Mouse (Mus musculus) right cerebral cortex, postnatal 36 days (tissue): Measurements from ENCODE around the gene Rnf207.

Experiments
- DNase-seq, 2 experiments: peaks; one replicate each; pipeline ENCODE4 v3.0.0; 2022; ENCODE audit warnings: low spot score in 2 of 2, mixed read lengths in 1 of 2

The Rnf207 gene

DNA sequence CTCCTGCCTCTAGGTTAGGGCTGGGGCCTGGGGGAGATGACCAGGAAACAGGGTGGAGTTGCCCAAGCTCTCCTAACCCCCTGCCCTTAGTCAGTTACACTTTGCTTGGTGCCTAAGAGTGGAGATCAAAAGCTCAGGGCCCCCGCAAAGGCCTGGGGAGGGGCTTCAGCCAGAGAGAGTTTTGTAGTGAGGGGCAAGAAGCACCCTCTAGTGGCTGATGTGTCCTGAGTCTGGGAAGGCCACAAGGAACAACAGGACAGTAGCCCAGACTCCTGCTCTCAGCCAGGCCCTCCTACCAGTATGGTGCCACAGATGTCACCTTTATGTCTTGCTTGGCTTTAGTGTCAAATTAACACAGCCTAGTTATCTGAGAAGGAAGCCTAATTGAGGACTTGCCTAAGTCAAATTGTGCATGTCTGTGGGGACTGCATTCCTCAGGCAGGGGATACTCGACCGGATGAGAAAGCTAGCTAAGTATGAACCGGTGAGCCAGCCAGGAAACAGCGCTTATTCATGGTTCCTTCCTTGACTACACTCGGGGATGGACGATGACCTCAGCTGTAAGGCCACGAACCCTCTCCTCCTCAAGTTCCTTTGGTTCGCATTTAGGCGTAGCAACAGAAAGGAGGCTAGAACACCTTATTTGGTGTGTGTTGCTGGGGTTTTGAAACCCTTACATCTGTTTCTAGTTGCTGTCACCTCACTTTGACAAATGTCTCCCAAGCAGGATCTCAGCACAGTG is 24.4 kb downstream of the Rnf207 start:
- no peak for DNase-seq

DNA sequence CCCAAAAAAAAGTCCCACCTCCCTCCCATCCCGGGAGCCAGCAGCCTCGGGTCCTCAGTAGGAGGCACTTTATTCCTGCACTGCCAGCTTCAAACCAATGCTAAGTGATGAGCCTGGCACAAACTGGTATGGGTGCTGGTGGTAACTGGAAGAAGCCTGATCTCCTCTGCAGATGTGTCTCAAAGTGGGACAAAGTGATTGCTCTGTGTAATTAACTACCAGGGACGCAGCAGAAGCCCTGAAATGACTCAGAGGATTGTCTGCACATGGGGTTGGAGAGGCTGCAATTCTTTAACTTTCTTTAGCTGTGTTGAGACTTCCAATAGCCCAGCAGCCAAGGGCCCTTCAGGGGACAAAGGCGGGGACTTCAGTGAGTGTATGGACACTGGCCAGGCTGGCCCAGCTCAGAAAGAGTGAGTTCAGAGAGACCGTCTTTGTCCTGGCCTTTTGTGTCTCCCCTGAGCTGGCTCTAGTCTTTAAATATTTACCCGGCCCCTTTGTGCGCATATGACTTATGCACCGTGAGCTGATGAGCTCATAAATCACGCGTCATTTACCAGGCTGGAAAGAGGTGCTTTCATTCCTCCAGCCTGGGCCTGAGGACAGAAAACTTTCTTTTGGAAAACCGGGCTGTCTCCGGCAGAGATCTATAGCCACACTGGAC is 26.6 kb downstream of the Rnf207 start:
- DNase-seq: no peak

DNA sequence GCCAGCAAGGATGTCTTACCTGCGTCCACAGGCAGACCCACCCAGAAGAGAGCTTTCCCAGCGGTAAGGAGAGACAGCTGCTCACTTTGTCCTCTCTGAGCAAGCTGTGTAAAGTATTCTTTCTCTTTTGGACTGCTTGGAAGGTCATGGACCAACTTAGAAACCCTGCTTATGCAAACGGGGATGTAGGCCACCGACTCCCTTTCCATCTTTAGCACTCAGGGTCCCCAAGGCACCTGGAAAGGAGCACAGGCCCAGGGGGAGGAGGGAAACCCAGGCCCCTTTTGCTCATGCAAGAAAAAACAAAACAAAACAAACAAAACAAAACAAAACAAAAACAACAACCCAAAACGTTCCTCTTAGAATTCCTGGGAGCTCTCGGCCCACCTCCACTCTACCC is 27.2 kb downstream of the Rnf207 start, which contains the start of gene Hes3:
TSS of gene Hes3 (minus strand) at position 101 of the 400 bp plus-strand sequence.
- no peak for DNase-seq

DNA sequence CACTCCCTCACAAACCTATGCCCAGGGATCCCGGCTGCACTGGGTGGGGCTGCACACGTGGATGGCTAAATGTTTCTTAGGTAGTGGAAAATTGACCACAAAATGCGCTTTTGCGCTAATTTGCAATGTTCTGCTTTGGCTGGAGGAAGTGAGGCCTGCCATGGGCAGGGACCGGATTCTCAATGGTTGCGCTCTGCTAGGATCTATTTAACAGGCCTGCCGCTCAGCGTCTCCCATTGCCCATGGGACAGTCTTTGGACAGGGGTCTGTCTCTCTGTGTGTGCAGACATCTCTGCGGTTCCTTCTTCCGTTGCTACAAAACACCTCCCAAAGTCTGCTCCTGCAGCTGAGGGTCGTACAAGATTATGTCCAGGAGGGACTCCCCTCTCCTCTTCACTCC is 27.8 kb downstream of the Rnf207 start:
- DNase-seq: no peak

DNA sequence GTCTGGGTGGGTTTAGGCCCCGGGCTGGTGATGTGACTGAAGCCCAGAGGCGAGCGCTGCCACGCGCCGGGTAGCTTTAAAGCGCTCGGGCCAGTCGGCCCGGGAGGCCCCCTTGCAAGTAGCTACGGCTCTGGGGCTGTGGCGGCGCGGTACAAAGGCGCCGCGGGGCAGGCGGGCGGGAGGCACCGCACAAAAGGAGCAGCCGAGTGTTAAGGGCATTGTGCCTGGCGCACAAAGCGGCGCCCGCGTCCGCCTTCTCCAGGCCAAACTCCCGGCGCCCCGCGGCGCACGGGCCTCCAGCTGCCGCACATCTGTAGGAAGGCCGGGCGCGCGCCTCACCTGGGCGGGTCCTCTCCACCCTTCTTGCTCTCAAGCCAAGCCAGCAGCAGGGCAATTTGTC is 28.4 kb downstream of the Rnf207 start:
- DNase-seq: no peak

DNA sequence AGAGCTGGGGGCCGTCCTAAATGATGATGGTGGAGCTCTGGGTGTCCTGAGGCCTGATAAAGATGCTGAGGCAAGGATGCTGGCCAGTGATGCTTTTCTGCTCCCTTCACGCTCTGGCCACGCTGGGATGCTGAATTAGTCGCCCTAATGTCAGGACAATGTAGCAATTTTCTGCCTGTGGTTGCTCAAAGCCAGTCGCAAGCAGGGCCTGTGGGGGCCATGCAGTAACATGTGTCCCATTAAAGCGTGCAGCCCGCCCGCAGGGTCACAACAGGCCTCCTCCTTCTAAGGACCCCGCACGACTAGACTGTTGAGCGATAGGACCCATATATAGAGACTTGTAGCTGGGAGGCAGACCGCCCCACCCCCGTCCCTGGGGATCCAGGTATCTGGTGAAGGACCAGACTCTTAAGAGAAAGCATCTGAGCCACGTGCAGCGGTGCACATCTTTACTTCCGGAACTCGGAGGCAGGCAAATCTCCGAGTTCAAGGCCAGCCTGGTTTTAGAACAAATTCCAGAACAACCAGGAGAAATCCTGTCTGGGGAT is 30.3 kb downstream of the Rnf207 start:
- DNase-seq: no peak

DNA sequence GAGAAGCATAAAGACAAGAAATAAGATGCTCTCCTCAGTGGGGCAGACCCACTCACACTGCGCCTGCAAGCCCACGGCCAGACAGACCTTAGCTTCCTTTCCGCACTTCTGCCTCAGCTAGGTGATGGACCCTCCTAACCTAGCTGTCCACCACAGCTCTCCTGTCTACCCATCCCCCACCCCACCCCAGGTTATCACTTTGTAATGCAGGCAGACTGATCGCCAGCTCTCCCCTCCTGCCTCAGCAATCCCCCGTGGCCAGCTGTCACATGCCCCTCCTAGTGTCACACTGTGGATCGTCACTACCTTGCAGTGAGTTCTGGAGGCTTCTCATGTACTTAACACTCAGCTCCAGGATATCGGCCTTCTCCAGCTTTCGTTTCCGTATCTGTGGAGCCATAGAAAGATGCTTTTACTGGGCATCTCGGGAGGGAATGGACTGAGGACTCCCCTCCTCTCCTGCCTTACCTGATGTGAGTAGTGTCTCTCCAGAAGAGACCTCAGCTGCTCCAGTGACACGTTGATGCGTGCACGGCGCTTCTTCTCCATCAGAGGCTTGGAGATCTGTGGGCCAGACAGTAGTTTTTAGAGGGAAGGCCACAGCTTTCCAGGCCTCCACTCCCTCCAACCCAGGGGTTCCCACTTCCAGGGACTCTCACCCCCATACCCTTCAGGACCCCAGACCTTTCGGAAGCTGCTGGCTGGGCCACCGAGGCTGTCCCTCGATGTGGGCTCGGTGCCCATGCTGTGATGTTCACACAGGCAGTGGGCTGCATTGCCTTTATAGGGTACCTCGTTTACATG is 31.3 kb downstream of the Rnf207 start:
- DNase-seq: no peak

DNA sequence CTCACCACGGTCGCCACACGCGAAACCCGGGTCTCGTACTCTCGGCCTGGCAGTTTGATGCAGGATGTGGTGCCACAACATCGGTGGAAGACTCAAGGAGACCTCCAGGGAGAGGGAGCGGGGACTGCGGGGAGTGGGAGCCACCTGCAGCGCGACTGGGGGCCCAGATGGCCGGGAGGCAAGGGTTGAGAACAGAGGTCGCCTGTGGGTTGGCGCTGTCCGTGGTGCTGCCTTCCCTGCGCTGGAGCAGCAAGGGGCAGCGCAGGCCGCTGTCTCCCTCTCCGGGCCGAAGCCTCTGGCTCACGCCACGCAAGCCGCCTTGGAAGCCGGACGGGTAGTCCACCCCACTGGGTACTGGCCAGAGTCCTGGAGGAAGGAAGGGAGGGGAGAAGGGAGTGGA is 31.9 kb downstream of the Rnf207 start:
- no peak for DNase-seq

DNA sequence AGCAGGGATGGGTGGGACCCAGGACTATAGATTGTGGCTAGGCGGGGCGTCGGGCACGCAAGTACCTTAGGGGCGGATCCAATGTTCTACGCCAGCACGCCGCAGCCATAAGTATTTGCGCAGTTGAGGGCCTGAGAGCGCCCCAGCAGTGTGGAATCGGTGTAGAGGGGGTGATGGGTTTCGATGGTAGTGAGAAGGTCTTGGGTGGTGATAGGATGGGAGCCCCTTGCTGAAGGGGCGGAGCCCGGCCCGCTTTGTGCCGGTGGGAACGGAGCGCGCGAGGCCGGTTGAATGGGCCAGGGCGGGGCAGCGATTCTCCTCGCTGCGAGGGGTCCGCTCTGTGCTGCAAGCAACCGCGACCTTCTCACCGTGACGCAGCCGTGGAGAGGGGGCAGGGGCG is 32.6 kb downstream of the Rnf207 start:
- DNase-seq: no peak

DNA sequence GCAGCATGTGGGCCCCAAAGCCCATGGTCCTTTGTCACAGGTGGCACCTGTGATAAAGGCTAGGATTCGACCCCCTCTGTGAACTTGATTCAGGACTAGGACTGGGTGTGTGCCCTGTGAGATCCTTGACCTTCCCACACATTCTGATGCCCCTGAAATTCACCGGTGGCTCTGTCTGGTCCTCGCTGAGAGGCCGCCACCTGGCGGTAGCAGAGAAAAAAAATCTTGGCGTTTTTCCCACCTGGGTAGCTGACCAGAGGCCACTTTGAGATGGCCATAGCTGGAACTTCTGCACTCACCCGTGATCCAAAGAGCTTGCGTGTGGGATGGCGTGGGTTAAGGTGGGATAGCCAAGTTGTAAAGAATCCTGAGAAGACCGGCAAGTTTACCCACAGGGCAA is 33.3 kb downstream of the Rnf207 start:
- DNase-seq: no peak

DNA sequence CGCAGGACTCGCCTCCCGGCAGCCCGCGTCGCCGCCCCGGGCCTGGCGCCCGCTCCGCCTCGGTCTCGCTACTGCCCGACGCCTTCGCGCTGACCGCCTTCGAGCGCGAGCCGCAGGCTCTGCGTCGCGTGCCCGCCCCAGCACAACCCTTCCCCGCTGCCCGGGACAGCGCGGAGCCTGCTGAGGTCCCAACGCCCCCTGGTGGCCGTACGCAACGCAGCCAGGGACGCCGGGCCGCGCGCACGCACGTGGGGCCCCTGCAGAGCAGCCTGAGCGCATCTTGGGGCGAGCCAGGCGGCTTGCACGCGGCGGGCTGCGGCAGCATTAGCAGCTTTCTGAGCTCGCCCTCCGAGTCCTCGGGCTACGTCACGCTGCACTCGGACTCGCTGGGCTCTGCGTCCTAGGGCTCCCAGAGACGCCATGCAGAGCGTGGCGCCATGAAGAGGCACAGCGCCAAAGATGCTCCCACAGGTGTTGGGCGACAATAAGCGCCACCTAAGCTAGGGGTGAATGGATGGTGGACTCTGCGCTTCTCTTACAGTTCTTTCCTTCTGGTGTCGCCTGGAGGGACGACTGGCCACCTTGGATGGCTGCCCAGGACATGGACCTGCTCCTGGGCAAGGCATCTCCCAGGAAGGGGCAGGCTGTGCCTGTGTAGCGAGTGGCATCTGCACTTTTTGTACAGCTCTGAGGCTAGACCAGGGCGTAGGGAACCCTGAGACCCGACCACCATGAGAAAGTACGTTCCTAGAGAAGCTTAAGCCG is 35.4 kb downstream of the Rnf207 start:
- DNase-seq: peak; percentile 60 to 74

DNA sequence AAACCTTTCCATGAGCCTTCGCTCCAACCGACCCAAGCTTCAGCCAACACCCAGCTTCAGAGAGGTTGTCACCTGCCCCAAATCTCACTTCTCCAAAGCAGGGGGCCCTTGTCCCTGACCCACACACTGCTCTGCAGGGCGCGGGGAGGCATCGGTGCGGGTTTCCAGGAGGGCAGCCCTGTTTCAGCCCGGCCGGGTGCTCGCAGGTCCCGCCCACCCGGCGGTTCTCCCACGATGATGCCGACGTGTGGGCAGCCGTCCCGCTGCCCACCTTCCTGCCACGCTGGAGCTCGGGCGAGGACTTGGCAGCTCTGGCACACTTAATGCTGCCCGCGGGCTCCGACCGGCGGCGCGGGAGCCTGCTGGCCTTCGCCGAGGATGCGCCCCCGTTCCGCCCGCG is 36.1 kb downstream of the Rnf207 start:
- no peak for DNase-seq

DNA sequence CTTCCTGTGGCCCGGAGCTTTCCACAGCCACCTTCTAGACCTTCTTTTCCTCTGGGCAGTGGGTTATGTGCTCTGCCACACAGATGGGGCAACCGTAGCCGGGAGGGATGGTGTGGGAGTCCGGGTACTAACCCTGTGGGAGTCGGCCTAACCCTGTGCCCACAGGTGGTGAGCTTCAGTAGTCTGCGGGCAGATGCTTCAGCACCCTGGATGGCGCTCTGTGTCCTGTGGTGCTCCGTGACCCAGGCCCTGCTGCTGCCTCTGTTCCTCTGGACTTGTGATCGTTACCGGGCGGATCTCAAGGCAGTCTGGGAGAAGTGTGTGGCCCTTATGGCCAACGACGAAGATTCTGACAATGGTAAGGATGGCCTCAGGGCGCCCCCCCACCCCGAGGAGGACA is 37.2 kb downstream of the Rnf207 start:
- DNase-seq: no peak

DNA sequence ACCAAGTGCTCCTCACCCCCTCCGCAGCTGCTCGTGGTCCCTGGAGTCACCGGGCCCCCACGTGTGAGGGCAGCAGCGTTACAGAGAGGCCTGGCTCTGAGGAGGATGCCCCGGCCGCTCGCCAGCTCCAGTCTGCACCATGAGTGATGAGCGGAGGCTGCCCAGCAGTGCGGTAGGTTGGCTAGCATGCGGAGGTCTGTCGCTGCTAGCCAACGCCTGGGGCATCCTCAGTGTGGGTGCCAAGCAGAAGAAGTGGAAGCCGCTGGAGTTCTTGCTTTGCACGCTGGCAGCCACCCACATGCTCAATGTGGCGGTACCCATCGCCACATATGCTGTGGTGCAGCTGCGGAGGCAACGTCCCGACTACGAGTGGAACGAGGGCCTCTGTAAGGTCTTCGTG is 39.8 kb downstream of the Rnf207 start:
- DNase-seq: peak; percentile 46 to 70

DNA sequence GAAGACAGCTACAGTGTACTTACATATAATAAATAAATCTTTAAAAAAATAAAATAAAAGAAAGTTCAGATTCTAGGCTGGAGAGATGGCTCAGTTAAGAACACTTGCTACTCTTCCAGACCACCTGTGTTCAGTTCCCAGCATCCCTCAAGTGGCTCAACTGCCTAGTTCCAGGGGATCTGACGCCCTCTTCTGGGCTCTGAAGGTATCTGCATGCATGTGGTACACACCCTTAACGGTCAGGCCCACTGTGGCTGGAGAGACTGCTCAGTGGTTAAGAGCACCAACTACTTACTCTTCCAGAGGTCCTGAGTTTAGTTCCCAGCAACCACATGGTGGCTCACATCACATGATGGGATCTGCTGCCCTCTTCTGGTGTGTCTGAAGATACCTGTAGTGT is 40.9 kb downstream of the Rnf207 start:
- no peak for DNase-seq

DNA sequence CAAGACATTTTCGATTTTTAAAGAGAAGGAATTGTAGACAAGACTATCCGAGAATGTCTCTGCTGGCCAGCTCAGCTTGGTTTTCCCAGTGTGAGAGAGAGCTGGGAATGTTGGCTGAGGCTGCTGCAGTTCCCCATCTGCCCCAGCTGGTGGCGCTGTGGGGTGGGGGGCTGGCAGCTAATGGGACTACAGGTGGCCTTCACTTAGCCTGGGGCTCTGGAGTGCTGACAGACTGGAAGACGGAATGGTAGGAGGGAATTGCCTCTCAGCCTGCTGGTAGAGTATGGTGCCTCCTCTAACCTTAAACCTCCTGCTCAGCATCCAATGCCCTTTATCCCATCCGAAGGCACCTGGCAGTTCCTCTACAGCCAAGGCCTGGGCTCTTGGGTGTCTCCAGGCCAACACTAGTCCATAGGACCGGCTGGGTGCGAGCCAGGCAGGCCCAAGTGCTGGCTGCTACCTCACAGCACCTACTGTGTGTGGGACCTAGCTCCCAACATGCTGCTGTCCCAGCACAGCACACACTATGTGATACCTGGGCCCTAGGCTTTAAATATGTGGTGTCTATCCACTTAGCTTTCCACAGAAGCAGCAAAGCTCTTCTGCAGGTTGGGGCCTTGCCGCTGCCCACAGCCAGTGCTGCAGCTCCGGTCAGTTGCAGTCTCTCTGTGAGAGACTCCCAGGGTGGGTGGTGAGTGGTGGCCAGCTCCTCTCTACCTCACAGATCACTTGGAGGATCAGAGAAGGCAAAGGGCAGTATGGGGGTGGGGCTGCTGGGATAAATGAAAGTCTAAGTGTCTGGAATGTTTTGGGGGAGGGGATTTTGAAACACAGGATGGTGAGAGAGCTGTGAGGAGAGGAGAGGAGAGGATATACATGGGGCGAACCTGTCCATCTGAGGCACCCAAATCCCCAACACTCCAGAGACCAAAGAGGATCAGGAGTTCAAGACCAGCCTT is 42.1 kb downstream of the Rnf207 start:
- no peak for DNase-seq

DNA sequence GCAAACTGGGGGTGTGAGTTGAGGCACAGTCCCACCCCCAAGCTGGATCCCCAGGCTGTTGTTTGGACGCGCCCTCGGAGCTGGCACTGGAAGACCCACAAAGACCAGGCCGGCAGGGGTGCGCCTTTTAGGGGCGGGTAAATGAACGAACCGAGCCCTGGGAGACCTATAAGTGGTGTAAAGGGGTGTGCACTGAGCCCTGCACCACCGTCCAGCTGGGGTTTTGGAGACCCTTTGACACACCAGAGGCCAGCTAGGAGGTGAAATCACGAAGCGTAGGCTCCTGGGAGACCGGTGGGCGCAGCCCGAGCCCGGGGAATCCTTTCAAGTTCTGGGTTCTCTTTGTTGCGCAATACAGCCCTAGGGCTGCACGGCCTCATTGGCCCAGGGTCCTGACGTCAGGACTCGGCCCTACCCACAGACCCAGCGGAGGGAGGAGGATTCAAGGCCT is 44.1 kb downstream of the Rnf207 start:
- DNase-seq: no peak

DNA sequence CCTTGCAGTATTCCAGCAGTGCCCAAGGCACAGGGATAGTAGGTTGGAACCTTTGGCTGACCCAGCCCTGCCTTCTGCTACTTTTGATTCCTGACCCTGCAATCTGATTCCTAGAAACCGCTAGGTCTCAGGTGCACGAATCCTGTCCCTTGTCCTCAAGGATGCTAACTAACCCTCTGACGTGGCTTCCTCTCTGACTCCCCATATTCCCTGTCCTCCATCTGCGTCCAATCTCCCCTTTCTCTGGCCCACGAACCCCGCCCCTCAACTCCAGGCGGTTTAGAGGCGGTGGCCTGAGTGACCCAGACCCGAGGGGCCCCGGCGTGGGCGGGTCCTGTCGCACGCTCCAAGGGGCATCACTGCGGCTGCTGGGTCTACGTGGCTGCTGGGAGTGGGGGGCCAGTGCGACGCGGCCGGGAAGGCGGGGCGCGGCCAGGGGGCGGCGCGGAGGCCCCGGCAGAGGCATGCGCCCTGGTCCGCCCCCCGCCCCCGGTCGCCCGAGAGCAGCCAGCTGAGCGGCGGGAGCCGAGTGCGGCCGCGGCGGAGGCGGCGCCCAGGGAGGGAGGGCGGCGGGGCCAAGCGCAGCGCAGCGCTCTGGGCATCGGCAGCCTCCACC is 45.1 kb downstream of the Rnf207 start, which contains the start of gene Gpr153:
TSS of gene Gpr153 (plus strand) at position 612 of the 616 bp plus-strand sequence.
- DNase-seq: no peak

DNA sequence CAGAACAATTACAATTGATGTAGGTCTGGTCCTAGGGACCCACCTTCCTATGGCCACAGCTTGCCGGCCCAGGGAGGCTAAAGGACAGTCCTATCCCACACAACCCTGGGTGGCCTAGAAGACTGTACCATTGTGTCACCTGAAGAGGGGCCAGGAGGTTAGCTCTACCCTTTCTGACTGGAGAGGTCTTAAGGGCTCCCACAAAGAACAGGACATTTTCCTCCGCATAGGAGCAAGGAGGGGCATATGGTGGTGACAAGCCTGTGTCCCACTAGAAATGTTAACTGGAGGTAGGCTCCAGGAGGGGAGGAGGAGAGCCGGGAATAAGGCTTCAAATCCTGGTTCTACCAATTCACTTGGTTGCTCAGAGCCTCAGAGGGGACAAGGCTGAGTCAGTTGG is 45.6 kb downstream of the Rnf207 start:
- DNase-seq: no peak
